Mouse (Mus musculus): ENCODE measurements around the gene Neurog1.

The Neurog1 gene

GRCm38 (mm10) chr13:56258196-56259020, 6.4 kb upstream of the Neurog1 start:
- DNase-seq = no peak

- DNase-seq = no peak
Measured at GRCm38 (mm10) chr13:56257469-56258153, 5.6 kb upstream of the Neurog1 start.

DNA sequence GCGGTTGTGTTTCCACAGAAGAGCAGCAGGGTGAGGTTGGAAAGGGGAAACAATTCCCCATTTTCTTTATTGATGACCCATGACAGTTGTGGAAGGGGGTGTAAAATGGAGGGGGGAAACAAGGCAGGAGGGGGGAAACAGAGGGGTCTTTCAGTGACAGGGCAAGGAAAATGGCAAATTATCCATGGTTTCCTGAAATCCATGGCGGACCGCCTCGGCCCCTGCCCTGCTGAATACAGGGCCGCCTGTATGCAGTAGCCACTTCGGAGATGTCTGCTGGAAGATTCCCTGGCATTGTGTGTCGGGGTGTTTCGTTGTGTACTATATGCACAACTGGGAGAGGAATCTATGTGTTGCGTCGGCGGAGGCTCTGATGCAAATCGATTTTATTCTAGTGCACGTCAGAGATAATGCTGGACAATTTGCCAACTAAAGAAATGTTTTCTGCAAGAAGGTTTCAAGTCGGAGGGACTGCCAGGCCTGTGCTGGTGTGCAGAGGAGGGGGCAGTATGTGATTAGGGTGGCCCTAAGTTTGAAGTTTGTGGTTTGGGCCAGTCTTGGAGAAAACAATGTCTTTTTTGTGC, 4.8 kb upstream of the Neurog1 start:
- DNase-seq = no peak

- DNase-seq = no peak
Measured at GRCm38 (mm10) chr13:56253379-56253778, 1.4 kb upstream of the Neurog1 start.

GRCm38 (mm10) chr13:56252783-56253182, 820 bp upstream of the Neurog1 start:
- DNase-seq = no peak

GRCm38 (mm10) chr13:56251176-56251923, 613 bp downstream of the Neurog1 start:
- DNase-seq = no peak

DNA sequence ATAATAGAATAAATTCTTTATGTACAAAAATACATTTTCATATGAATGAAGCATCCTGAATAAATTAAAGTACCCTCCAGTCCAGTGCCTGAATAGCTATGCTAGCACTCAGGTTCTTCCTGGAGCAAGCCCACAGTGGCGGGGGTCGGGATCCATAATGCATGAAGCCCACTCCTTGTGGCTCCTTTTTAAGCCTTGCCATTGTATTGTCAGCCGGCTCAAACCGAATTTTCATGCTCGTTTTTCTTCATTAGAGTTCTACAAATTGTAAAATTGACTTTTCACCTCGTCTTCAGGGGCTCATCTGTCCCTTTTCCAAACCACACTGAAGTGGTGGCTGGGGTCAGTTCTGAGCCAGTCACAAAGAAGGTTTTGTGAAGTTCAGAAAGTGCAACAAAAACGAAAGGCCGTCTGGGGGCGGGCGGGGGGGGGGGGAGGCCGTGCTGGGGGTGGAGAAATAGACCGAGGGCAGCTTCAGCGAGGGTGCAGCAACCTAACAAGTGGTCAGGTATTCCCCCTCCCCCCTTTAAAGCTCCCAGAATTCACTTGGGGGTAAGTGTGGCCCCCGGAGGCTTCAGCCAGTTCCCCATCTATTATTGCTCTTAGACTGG, 1.3 kb downstream of the Neurog1 start:
- no peak for DNase-seq

- DNase-seq = no peak
Measured at GRCm38 (mm10) chr13:56249593-56250341, 2.2 kb downstream of the Neurog1 start.

GRCm38 (mm10) chr13:56243104-56243503, 8.9 kb downstream of the Neurog1 start:
- DNase-seq = no peak

- DNase-seq = no peak
Measured at GRCm38 (mm10) chr13:56240012-56240770, 11.8 kb downstream of the Neurog1 start.

GRCm38 (mm10) chr13:56237905-56238304, 14.1 kb downstream of the Neurog1 start:
- DNase-seq = no peak

DNA sequence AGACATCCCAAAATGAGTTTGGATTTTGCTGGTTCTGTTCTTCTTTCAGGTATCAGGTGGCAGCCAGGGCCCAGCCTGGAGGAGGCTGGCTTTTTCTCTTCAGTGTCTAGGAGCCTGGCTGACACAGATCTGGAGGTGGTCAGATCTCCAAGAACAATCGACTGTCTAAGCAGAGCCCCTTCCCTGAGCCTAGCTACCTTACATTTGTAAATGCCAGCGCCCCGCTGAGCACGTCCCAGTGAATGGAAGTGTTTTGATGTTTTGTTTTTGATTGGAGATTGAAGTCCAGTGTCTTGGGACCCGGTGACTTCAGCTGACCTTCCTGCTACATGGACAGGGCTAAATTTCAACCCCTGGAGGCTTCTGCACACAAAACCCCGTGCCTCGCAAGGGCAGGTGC, 15.8 kb downstream of the Neurog1 start:
- no peak for DNase-seq

GRCm38 (mm10) chr13:56228790-56229189, 23.2 kb downstream of the Neurog1 start:
- DNase-seq = no peak

DNA sequence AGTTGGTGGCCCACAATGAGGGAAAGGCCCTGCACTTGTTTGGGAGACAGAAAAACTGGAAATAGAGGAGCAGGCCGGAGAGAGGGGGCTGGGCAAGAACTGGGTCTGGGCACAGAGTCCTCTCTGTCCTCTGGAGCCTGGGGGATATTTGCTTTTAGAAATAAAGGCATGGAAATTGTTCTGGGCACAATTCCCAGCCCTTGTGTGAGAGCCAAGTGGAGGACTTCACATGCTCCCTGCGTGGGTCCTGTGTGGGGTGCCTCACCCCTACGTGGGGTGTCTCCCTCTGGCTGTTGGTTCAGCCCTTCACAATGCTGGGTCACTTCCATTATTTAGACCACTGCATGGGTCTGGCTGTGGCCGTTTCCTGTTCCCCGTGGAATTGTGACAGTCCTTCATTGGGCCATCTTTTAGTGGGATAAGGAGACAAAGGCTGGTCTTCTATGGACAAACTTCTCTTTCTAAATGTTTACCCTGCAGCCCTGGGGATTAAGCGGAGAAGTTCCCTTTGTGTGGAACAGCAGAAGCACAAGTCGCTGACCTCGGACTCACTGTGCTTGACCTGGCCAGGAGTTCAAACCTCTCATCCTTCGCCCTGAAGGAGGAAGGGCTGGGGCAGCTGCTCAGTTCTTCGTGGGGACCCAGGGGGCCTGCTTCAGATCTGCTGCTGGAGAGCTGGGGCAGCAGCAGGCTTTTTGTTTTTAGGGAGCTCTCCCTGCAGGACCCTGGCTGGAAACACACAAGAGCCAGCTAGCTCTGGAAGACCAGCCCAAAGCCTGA, 25.6 kb downstream of the Neurog1 start:
- peak; percentile 39 for DNase-seq

- no peak for DNase-seq
Measured at GRCm38 (mm10) chr13:56223625-56224024, 28.3 kb downstream of the Neurog1 start.

- DNase-seq = no peak
Measured at GRCm38 (mm10) chr13:56222849-56223246, 29.1 kb downstream of the Neurog1 start.

- no peak for DNase-seq
Measured at GRCm38 (mm10) chr13:56221995-56222848, 29.7 kb downstream of the Neurog1 start.

- DNase-seq = no peak
Measured at GRCm38 (mm10) chr13:56221129-56221910, 30.6 kb downstream of the Neurog1 start.

DNA sequence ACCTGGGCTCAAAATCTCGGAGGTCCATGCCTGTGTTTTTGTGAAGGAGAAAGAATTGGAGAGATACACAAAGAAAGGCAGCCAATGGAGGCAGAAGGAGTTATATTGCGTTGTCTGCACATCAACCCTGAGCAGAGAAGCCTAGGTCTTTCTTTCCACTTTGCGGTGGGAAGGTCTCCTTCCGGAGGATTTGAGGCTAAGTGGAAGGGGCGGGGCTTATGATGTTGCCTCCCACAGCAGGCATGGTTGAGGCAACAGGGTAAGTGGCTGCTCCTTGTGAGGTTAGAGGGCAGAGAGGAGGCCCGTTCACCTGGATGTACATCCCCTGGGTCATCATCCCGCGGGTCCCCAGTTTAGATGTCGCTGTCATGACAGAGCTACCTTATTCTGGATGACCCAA, 32.7 kb downstream of the Neurog1 start:
- no peak for DNase-seq
